Mouse (Mus musculus) neural tube, embryonic 11.5 days (tissue): ENCODE measurements around the gene Smarcd3. TPM values are rescaled to one million over a fixed set of nuclear protein-coding genes. Genes with fewer than 3 reads are reported as not detected.
"Not testable (repeated sequence)": the region's sequence is repeated elsewhere in the genome, so short reads cannot be mapped to it uniquely, and the experiment has no call there.

Experiments used
- ATAC-seq: fragments of 200-750 bp; cut with Nextera tagmentation; 2 replicates; pipeline ENCODE4 v1.8.0; 2017; ENCODE audit warnings: moderate number of reproducible peaks, mild to moderate bottlenecking, moderate TSS enrichment, moderate library complexity; ENCODE audit not compliant: insufficient read depth, low FRiP score, low TSS enrichment
- DNase-seq: peaks from one replicate; pipeline ENCODE4 v3.0.0-alpha.2; 2015; ENCODE audit warnings: low spot score
- H3K27ac ChIP-seq: fragments of 300-500 bp; sonication (generic); 2 replicates; pipeline ENCODE4 v1.5.1; 2014; ENCODE audit warnings: low read depth, mild to moderate bottlenecking, low read length
- H3K27me3 ChIP-seq: fragments of 300-500 bp; sonication (generic); 2 replicates; pipeline ENCODE4 v1.6.1; 2014; ENCODE audit warnings: mild to moderate bottlenecking, low read length, mixed read lengths; ENCODE audit not compliant: control insufficient read depth, insufficient read depth
- H3K36me3 ChIP-seq: fragments of 300-500 bp; sonication (generic); 2 replicates; pipeline ENCODE4 v1.6.1; 2014; ENCODE audit warnings: mild to moderate bottlenecking, low read length, moderate library complexity, mixed read lengths; ENCODE audit not compliant: control insufficient read depth, insufficient read depth
- H3K4me1 ChIP-seq: fragments of 300-500 bp; sonication (generic); 2 replicates; pipeline ENCODE4 v1.6.1; 2014; ENCODE audit warnings: low read length, mixed read lengths; ENCODE audit not compliant: control insufficient read depth, insufficient read depth
- H3K4me2 ChIP-seq: fragments of 300-500 bp; sonication (generic); 2 replicates; pipeline ENCODE4 v1.6.1; 2014; ENCODE audit warnings: low read depth, mild to moderate bottlenecking, moderate library complexity
- H3K4me3 ChIP-seq: fragments of 300-500 bp; sonication (generic); 2 replicates; pipeline ENCODE4 v1.5.1; 2014; ENCODE audit warnings: low read depth, low read length
- H3K9ac ChIP-seq: fragments of 300-500 bp; sonication (generic); 2 replicates; pipeline ENCODE4 v1.6.1; 2014; ENCODE audit warnings: mild to moderate bottlenecking, low read length
- H3K9me3 ChIP-seq: fragments of 300-500 bp; sonication (generic); 2 replicates; pipeline ENCODE4 v1.6.1; 2016; ENCODE audit warnings: low read length; ENCODE audit not compliant: control insufficient read depth
- WGBS: fragments of 180-500 bp; shearing (Covaris S2); extraction: QIAGEN DNeasy Blood & Tissue Kit; methylation state at CpG from one replicate; pipeline ENCODE4 v1.1.7; 2014; 5-methylcytosine and 5-hydroxymethylcytosine counted together
- polyA plus RNA-seq: library from polyadenylated mRNA; unstranded; fragments of >200 nt; fragmentation: Nextera tagmentation; extraction: Ambion mirVana; gene quantifications from 2 replicates; pipeline ENCODE4 v1.2.1, GENCODE M21; 2014

Gene Smarcd3
- polyA plus RNA-seq, 1 experiment from 2014 or later = 49.3 TPM

DNA sequence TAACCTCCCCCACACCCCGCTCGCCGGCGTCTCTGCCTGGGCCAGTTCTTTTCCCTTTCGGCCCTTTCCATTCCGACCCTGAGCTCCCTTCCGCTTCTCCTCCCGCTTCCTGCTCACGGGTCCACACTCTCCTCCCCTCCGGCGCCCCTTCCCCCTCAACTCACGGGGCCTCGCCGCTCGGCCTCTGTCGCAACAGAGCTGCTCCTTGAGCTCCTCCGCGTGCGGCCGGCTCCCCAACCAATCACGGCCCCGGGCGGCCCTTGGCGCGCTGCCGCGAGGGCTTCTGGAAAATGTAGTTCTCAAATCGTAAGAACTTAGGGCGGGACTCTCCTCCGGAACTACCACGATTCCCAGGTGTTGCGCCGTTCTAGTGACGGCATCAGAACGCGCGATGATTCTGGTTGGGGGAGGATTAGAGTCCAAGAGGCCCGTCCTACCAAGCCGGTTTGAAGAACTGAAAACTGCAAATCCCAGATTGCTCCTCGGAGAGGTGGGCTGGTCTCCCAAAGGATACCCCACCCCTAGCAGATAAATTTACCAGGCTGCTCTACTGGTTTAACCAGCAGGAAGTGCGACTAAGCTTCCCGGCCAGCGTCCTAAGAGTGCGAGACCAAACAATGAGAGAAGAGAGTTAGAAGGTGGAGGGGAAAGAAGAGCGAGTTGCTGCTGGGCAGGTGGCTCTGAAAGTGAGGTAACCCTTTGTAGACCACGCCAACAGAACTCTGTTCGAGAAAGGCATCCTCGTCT is 46.9 kb downstream of the Smarcd3 start, which contains the start of gene Abcf2:
Gene Abcf2 (minus strand): TSS at position 285 of the 747 bp plus-strand sequence.
- Histone ChIP-seq H3K9me3 (no peaks in the 10 kb centered on the region), H3K27ac (peak within 1 kb of the TSS; percentile 56; the same call in 1 of the 2 replicates), H3K4me3 (peak within 1 kb of the TSS; percentile 80), H3K4me1 (peaks cover 3% of the 10 kb centered on the region; the same call in 1 of the 2 replicates), H3K4me2 (peak within 1 kb of the TSS; percentile 81), H3K36me3 (peaks cover 12% of the 10 kb centered on the region), H3K9ac (peak within 1 kb of the TSS; percentile 73), H3K27me3 (no peaks in the 10 kb centered on the region)
- peak; percentile 100 for DNase-seq
- ATAC-seq = peak; percentile 94
- under 1% methylated on average over 48 of the region's 48 CpGs for WGBS

DNA sequence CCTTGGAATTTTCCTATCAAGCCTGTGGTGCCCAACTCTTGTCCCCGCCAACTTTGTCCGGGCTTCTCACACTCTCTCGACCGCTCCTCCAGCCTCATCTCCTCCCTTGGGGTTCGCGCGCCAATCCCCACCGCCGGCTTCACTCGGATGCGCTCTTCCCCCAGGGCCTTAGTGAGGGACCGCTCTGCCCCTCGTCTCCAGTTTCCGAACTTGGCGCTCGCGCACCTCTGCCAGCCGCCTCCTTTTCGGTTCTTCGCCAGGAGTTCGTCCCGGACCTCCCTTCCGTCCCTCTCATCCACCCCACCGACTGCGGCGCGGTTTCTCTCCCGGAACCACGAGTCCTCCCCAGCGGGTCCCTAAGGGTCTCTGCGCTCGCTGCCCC is 47.4 kb downstream of the Smarcd3 start:
- Histone ChIP-seq H3K4me1 (peaks cover 3% of the 10 kb centered on the region; the same call in 1 of the 2 replicates), H3K9ac (peak overlapping the region; percentile 73), H3K4me3 (peak overlapping the region; percentile 80), H3K4me2 (peak overlapping the region; percentile 81), H3K36me3 (peaks cover 13% of the 10 kb centered on the region), H3K9me3 (no peaks in the 10 kb centered on the region), H3K27ac (peak overlapping the region; percentile 56; the same call in 1 of the 2 replicates), H3K27me3 (no peaks in the 10 kb centered on the region)
- under 1% methylated on average over 32 of the region's 32 CpGs for WGBS
- ATAC-seq = peak; percentile 45
- DNase-seq = peak; percentile 57

DNA sequence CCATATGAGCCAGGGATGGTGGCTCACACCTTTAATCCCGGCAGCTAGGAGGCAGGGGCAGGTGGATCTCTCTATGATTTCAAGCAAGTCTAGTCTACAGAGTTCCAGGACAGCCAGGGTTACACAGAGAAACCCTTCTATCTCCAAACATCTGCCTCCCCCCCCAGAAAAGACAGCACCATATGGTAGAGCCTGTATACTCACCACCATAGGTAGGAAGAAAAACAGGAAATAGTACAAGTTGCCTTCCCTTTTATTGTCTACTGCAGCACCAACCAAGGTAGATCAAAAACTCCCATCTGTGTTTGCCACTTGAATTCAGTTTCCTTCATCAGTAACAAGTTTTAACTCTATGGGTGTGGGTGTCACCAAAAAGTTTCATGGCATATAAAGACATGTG is 48.3 kb downstream of the Smarcd3 start:
- Histone ChIP-seq H3K9me3 (no peaks in the 10 kb centered on the region), H3K4me1 (peaks cover 3% of the 10 kb centered on the region; the same call in 1 of the 2 replicates), H3K9ac (no peak overlapping the region), H3K36me3 (peaks cover 13% of the 10 kb centered on the region), H3K4me3 (no peak overlapping the region; the same call in 1 of the 2 replicates), H3K27me3 (no peaks in the 10 kb centered on the region), H3K4me2 (peak overlapping the region; percentile 81), H3K27ac (no peak overlapping the region)
- no peak for DNase-seq
- no peak for ATAC-seq
- 96% methylated on average over 1 of the region's 1 CpGs for WGBS

DNA sequence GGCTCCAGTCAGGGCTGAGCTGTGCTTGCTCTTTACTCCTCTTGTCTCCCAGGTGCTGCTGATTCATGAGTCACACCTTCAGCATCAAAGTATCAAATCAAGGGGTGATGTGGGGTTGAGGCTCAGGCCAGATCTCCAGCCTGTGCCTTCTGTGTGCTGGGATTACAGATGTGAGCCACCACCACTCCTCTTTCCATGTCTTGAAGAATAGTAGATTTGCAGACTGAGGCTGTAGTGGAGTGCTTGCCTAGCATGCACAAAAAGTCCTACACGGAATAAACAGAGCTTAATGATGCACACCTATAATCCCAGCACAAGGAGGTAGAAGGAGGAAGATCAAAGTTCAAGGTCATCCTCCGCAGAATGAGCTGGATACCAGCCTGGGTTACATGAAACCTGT is 67.5 kb downstream of the Smarcd3 start, which contains the start of gene 4931409K22Rik:
Gene 4931409K22Rik (minus strand): TSS at position 101 of the 400 bp plus-strand sequence.
- H3K9me3 ChIP-seq = no peaks in the 10 kb centered on the region
- no peak for ATAC-seq
- no peak within 1 kb of the TSS for H3K4me3 ChIP-seq
- 76% methylated on average over 2 of the region's 2 CpGs for WGBS
- H3K9ac ChIP-seq = no peak within 1 kb of the TSS
- H3K4me1 ChIP-seq = no peaks in the 10 kb centered on the region
- no peak for DNase-seq
- H3K36me3 ChIP-seq = no peaks in the 10 kb centered on the region
- no peak within 1 kb of the TSS for H3K4me2 ChIP-seq
- no peak within 1 kb of the TSS for H3K27ac ChIP-seq
- H3K27me3 ChIP-seq = no peaks in the 10 kb centered on the region

- H3K9ac ChIP-seq, ATAC-seq, H3K27ac ChIP-seq, H3K4me2 ChIP-seq, H3K4me3 ChIP-seq, H3K9me3 ChIP-seq, H3K36me3 ChIP-seq, H3K27me3 ChIP-seq, DNase-seq, H3K4me1 ChIP-seq: not testable (repeated sequence)
- 90% methylated on average over 7 of the region's 7 CpGs for WGBS
These were observed 68.9 kb downstream of the Smarcd3 start for GRCm38 (mm10) chr5:24555335-24555734.

GRCm38 (mm10) chr5:24553621-24554244 is 70.5 kb downstream of the Smarcd3 start:
- no peaks in the 10 kb centered on the region for H3K9me3 ChIP-seq
- no peaks in the 10 kb centered on the region for H3K36me3 ChIP-seq
- no peak overlapping the region for H3K4me2 ChIP-seq
- ATAC-seq (no peak), DNase-seq (peak; percentile 24)
- no peak overlapping the region for H3K27ac ChIP-seq
- no peak overlapping the region for H3K9ac ChIP-seq
- H3K27me3 ChIP-seq = no peaks in the 10 kb centered on the region
- no peak overlapping the region for H3K4me3 ChIP-seq
- 69% methylated on average over 5 of the region's 5 CpGs for WGBS
- H3K4me1 ChIP-seq = peaks cover 9% of the 10 kb centered on the region

DNA sequence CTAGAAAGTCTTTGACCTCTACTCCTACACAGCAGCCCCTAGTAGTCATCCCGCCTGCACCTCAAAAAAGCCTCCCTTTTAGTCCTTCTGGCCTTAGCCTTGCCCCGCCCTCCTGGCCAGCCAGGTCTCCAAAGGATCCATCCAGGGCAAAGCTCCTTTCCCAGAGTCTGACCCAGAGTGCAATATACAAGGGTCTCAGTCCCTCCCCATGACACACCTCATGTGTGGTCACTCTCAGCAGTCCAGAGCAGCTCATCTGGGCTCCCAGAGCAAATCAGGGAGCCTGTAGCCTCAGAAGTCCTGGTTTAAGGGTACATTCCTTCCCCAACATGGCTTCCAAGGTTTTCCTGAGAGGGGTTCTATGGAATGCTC is 72.9 kb downstream of the Smarcd3 start:
- H3K4me3 ChIP-seq = no peak overlapping the region
- WGBS = 44% methylated on average over 2 of the region's 2 CpGs
- ATAC-seq (0 out of 2 replicates have a peak, but pooled peaks have one; percentile 18), DNase-seq (no peak)
- H3K27me3 ChIP-seq = no peaks in the 10 kb centered on the region
- no peak overlapping the region for H3K4me2 ChIP-seq
- H3K9me3 ChIP-seq = no peaks in the 10 kb centered on the region
- H3K9ac ChIP-seq = 0 out of 2 replicates have a peak overlapping the region, but pooled peaks have one; percentile 35
- H3K27ac ChIP-seq = no peak overlapping the region
- no peaks in the 10 kb centered on the region for H3K36me3 ChIP-seq
- H3K4me1 ChIP-seq = peaks cover 9% of the 10 kb centered on the region

DNA sequence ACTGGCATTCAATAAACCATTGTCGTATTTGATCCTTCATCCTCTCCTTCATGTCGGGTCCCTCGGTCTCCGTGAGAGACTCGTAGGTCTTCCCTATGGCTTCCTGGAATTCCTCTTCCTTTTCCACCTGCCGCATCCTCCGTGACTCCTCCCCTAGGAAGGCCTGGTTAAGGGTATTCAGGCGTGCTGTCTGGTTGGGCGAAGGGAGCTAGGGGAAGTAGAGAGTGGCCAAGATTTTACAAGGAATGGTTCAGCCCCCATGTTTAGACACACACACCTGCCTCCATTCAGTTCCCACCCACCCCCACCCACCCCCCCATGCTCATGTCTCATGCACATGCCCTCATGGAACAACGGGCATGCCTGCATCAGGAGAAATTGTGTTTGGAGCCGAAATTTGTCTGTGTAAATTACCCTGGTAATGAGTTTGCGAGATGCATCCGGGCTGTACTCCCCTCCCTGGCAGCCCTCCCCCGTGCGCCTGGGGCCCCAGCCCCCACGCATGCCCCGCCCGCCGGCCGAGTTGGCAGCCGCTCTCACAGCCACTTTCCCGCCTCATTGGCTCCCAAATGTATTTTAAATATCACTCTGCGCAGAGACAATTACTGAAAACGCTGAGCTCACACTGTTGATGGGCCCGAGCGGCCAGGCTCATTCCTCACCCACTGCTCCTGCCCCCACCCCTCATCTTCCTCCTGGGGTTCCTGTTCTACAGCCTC is 73.5 kb downstream of the Smarcd3 start:
- DNase-seq (peak; percentile 68), ATAC-seq (peak; percentile 70; the same call in 1 of the 2 replicates)
- peak overlapping the region; percentile 27; the same call in 1 of the 2 replicates for H3K4me2 ChIP-seq
- H3K4me1 ChIP-seq = peaks cover 9% of the 10 kb centered on the region
- 29% methylated on average over 26 of the region's 26 CpGs for WGBS
- H3K4me3 ChIP-seq = no peak overlapping the region
- no peak overlapping the region for H3K27ac ChIP-seq
- no peaks in the 10 kb centered on the region for H3K27me3 ChIP-seq
- H3K9me3 ChIP-seq = no peaks in the 10 kb centered on the region
- H3K9ac ChIP-seq = no peak overlapping the region
- H3K36me3 ChIP-seq = no peaks in the 10 kb centered on the region
